Mouse (Mus musculus) midbrain, postnatal 0 days (tissue): Measurements from ENCODE around the gene Utp14a. TPM values are rescaled to one million over a fixed set of nuclear protein-coding genes. Genes with fewer than 3 reads are reported as not detected.
"Not testable (repeated sequence)": the region's sequence is repeated elsewhere in the genome, so short reads cannot be mapped to it uniquely, and the experiment has no call there.

Experiments used
- ATAC-seq: fragments of 200-750 bp; cut with Nextera tagmentation; 2 replicates; pipeline ENCODE4 v1.8.0; 2017; ENCODE audit warnings: moderate number of reproducible peaks, mild to moderate bottlenecking, moderate TSS enrichment, moderate library complexity; ENCODE audit not compliant: low FRiP score
- DNase-seq: peaks from one replicate; pipeline ENCODE4 v3.0.0-alpha.2; 2015; ENCODE audit warnings: low spot score
- H3K27ac ChIP-seq: fragments of 300-500 bp; sonication (generic); 2 replicates; pipeline ENCODE4 v1.5.1; 2014; ENCODE audit warnings: low read depth, mild to moderate bottlenecking, low read length, mixed read lengths
- H3K27me3 ChIP-seq: fragments of 300-500 bp; sonication (generic); 2 replicates; pipeline ENCODE4 v1.6.1; 2014; ENCODE audit warnings: low read length, control low read depth, mixed read lengths; ENCODE audit not compliant: insufficient read depth
- H3K36me3 ChIP-seq: fragments of 300-500 bp; sonication (generic); 2 replicates; pipeline ENCODE4 v1.6.1; 2014; ENCODE audit warnings: low read length, control low read depth, mixed read lengths; ENCODE audit not compliant: insufficient read depth
- H3K4me1 ChIP-seq: fragments of 300-500 bp; sonication (generic); 2 replicates; pipeline ENCODE4 v1.6.1; 2014; ENCODE audit warnings: mild to moderate bottlenecking, control low read depth, antibody characterized with exemption, low read length, mixed read lengths; ENCODE audit not compliant: insufficient read depth
- H3K4me2 ChIP-seq: fragments of 300-500 bp; sonication (generic); 2 replicates; pipeline ENCODE4 v1.6.1; 2014; ENCODE audit warnings: low read depth, mild to moderate bottlenecking, low read length, mixed read lengths; ENCODE audit not compliant: poor library complexity, severe bottlenecking
- H3K4me3 ChIP-seq: fragments of 300-500 bp; sonication (generic); 2 replicates; pipeline ENCODE4 v1.5.1; 2014; ENCODE audit warnings: low read depth, mild to moderate bottlenecking, low read length, moderate library complexity
- H3K9ac ChIP-seq: fragments of 300-500 bp; sonication (generic); replicated peaks from 2 replicates; pipeline ENCODE4 v1.6.1; 2014; ENCODE audit warnings: mild to moderate bottlenecking, low read length, moderate library complexity, mixed read lengths; ENCODE audit not compliant: poor library complexity, severe bottlenecking
- H3K9me3 ChIP-seq: fragments of 300-500 bp; sonication (generic); 2 replicates; pipeline ENCODE4 v1.6.1; 2016; ENCODE audit warnings: low read length, control low read depth
- CTCF ChIP-seq: IDR thresholded peaks from 2 replicates; pipeline ENCODE4 v1.5.1; 2016; ENCODE audit warnings: antibody characterized with exemption, mild to moderate bottlenecking
- WGBS: fragments of 180-500 bp; shearing (Covaris S2); extraction: QIAGEN DNeasy Blood & Tissue Kit; methylation state at CpG from one replicate; pipeline ENCODE4 v1.1.7; 2014; 5-methylcytosine and 5-hydroxymethylcytosine counted together
- polyA plus RNA-seq: library from polyadenylated mRNA; unstranded; fragments of >200 nt; fragmentation: Nextera tagmentation; extraction: Ambion mirVana; gene quantifications from 2 replicates; pipeline ENCODE4 v1.2.1, GENCODE M21; 2015
- total RNA-seq: library from RNA; depleted of rRNA; stranded (reverse); fragments of >200 nt; gene quantifications from 2 replicates; pipeline ENCODE4 v1.2.3, GENCODE M21; 2014; rRNA removed

The Utp14a gene
- total RNA-seq (5.8 and 8.2 TPM in 2 replicates), polyA plus RNA-seq (9.0 and 9.4 TPM in 2 replicates)

DNA sequence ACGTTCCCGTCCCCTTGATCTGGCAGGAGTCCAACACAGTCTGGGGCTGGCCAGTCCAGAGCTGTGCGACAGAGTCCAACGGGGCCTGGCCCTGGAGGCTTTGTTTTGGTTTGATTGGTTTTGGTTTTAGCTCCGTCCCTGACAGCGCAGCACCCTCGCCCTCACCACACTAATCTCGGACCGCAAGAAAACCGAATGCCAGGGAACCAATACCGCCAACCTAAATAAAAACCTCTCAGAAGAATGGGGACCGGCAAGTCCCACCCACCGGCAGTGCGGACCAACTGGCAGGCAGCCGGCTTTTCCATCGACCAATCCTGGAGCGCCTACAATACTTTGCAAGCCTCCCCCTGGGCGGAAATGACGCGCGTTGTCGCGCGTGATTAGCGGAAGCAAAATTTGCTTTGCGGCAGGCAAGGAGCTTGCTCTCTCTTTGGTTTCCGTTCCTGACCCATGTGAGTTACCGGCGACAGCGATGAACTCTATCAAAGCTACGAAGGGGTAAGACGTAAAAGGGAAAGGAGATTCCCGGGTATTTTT lies at the start of gene Utp14a:
Gene Utp14a, plus strand, starts transcription at position 395 of the 540 bp plus-strand sequence.
- Histone ChIP-seq H3K4me1 (no peaks in the 10 kb centered on the region), H3K27me3 (no peaks in the 10 kb centered on the region), H3K4me2 (peak within 1 kb of the TSS; percentile 49), H3K27ac (peak within 1 kb of the TSS; percentile 59), H3K4me3 (peak within 1 kb of the TSS; percentile 45), H3K9me3 (no peaks in the 10 kb centered on the region), H3K36me3 (no peaks in the 10 kb centered on the region), H3K9ac (peak within 1 kb of the TSS; percentile 44; the same call in 1 of the 2 replicates)
- 17% methylated on average over 33 of the region's 33 CpGs for WGBS
- DNase-seq (peak; percentile 97), ATAC-seq (peak; percentile 99)
- no peak for TF ChIP-seq CTCF

DNA sequence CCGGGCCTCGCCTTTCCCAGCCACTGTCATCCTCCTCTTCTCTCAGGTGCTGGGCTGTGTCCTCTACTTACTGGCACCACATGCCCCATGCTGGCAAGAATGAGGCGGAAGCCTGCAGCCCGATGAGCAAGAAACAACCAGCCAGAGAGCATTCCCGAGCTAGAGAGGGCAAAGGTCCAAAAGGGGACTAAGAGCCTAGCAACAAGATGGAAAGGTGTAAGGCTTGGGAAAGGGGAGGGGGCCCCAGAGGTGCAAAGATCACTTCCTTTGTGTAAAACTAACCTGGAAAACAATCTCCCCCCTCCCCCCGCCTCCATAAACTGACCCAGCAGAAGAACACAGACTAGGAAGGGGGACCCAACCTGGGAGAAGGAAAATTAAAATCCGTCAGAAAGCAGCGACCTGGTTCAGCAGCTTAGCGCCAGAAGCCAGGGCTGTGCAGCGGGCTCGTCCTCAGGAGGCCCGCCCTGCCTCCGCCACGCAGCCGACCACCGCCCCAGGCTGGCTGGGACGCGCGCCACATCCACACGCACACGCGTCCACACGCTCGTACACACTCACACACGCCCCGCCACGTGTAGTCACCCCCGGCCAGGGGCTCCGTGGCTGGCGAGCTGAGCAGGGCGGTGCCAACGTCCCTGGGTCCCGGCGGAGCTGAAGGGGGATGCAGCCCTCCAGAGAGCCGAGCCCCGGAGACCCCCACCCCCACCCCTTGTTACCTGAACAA lies 48.7 kb upstream of the Utp14a start:
- no peaks in the 10 kb centered on the region for H3K36me3 ChIP-seq
- TF ChIP-seq CTCF = no peak
- peak; percentile 32 for DNase-seq
- ATAC-seq = peak; percentile 87
- no peaks in the 10 kb centered on the region for H3K9me3 ChIP-seq
- H3K27me3 ChIP-seq = no peaks in the 10 kb centered on the region
- peak overlapping the region; percentile 54 for H3K4me2 ChIP-seq
- H3K27ac ChIP-seq = peak overlapping the region; percentile 68
- H3K4me3 ChIP-seq = peak overlapping the region; percentile 63
- 12% methylated on average over 33 of the region's 36 CpGs for WGBS
- peak overlapping the region; percentile 64 for H3K9ac ChIP-seq
- H3K4me1 ChIP-seq = no peaks in the 10 kb centered on the region

DNA sequence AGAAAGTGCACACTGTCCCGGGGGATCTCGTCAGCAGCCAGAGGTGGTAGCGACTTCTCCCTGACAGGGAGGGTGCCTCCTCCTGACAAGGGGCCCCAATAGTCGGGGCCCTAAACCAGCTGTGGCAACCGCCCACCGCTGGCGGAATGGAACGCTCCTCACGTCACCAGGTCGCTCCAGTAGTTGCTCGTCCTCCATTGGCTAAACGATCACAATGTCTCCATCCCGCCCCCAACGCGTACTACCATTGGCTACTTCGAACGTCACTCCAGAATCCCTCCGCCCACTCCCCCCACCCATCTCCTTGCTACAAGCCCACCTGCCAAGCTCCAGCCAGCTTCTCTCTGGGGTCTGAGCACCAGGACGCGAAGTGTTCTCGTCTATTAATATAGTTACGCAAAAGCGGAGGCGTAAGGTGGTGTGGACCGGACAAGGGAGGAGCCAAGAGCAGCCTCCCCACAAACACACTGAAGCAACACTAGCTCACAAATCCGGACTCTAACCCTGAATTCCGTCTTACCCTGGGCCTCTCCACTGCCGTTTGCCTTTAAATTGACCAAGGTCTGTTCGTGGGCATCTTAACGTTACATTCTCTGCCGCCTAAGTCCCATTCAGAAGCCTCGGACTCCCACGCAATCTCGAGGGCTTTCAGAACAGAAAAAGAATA lies 48.0 kb upstream of the Utp14a start, which contains the start of gene Zdhhc9:
Gene Zdhhc9, minus strand, starts transcription at position 360 of the 667 bp plus-strand sequence.
- Histone ChIP-seq H3K36me3 (no peaks in the 10 kb centered on the region), H3K4me2 (peak within 1 kb of the TSS; percentile 54), H3K27ac (peak within 1 kb of the TSS; percentile 68), H3K4me3 (peak within 1 kb of the TSS; percentile 63), H3K27me3 (no peaks in the 10 kb centered on the region), H3K9me3 (no peaks in the 10 kb centered on the region), H3K9ac (peak within 1 kb of the TSS; percentile 64), H3K4me1 (no peaks in the 10 kb centered on the region)
- no peak for TF ChIP-seq CTCF
- WGBS = 21% methylated on average over 33 of the region's 34 CpGs
- peak; percentile 99 for ATAC-seq
- DNase-seq = peak; percentile 94

DNA sequence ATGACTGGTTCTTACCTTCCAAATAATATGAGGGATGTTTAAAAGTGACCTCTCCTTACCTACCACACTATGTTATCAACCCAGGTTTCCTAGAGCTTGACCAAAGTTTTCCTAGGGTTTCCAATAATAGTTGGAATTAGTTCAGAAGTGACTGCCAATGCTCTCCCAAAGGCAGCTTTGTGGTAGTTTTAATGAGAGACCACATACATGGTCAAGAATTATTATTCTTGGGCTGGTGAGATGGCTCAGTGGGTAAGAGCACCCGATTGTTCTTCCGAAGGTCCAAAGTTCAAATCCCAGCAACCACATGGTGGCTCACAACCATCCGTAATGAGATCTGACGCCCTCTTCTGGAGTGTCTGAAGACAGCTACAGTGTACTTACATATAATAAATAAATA lies 46.9 kb upstream of the Utp14a start:
- not testable (repeated sequence) for H3K4me1 ChIP-seq, H3K36me3 ChIP-seq, H3K9ac ChIP-seq, H3K4me2 ChIP-seq, H3K27me3 ChIP-seq, H3K9me3 ChIP-seq, ATAC-seq, H3K4me3 ChIP-seq, DNase-seq, H3K27ac ChIP-seq
- WGBS = 95% methylated on average over 2 of the region's 4 CpGs

DNA sequence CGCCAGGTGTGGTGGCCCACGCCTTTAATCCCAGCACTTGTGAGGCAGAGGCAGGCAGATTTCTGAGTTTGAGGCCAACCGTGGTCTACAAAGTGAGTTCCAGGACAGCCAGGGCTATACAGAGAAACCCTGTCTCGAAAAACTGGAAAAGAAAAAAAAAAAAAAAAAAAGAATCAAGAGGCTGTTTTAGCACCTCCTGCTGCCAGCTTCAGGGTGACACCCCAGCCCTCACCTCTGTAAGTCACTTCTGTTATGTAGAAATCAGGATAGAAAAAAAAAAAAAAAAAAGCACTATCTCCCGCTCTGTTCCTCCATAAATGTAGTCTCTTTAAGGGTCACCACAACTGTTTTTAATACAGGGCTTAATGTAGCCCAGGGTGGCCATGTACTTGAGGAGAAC lies 37.2 kb upstream of the Utp14a start:
- Histone ChIP-seq H3K27me3 (no peaks in the 10 kb centered on the region), H3K27ac (no peak overlapping the region), H3K4me2 (no peak overlapping the region), H3K4me3 (no peak overlapping the region), H3K9ac (no peak overlapping the region), H3K4me1 (no peaks in the 10 kb centered on the region), H3K36me3 (no peaks in the 10 kb centered on the region), H3K9me3 (no peaks in the 10 kb centered on the region)
- WGBS = 86% methylated on average over 5 of the region's 5 CpGs
- no peak for TF ChIP-seq CTCF
- DNase-seq = no peak
- ATAC-seq = no peak

DNA sequence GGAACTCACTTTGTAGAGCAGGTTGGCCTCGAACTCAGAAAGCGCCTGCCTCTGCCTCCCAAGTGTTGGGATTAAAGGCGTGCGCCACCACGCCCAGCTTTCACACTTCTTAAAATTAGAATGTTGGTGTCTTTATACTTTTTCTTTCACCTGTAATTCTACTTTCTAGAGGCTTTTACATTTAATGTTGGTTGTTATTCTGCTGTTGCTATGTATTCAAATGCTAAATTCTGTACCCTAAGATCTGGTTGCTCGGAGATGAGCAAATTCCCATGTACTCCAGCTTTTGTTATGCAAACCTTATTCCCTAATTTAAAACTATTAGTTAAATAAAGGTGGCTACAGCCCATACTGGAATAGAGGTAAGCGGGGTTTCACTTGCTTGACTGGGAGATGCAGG lies 34.0 kb upstream of the Utp14a start:
- no peak overlapping the region for H3K4me2 ChIP-seq
- H3K9ac ChIP-seq = no peak overlapping the region
- no peak for ATAC-seq
- H3K27me3 ChIP-seq = no peaks in the 10 kb centered on the region
- H3K27ac ChIP-seq = no peak overlapping the region
- TF ChIP-seq CTCF = no peak
- H3K4me3 ChIP-seq = no peak overlapping the region
- DNase-seq = no peak
- WGBS = 79% methylated on average over 7 of the region's 7 CpGs
- H3K4me1 ChIP-seq = no peaks in the 10 kb centered on the region
- H3K9me3 ChIP-seq = no peaks in the 10 kb centered on the region
- H3K36me3 ChIP-seq = no peaks in the 10 kb centered on the region
